Mouse (Mus musculus): ENCODE measurements around the gene Wdr37.
"Not testable (repeated sequence)": the region's sequence is repeated elsewhere in the genome, so short reads cannot be mapped to it uniquely, and the experiment has no call there.

Gene Wdr37

GRCm38 (mm10) chr13:8860861-8861260, 10.8 kb downstream of the Wdr37 start:
- H3K36me3 ChIP-seq (ENCODE audit: control insufficient read depth, insufficient read depth, low read length, poor library complexity, severe bottlenecking), result peaks cover 2% of the 10 kb centered on the region
- no peaks in the 10 kb centered on the region for H3K27me3 ChIP-seq (ENCODE audit: control insufficient read depth, insufficient read depth, low read length, poor library complexity, severe bottlenecking)
- no peak for DNase-seq (ENCODE audit: low read depth, low spot score)

GRCm38 (mm10) chr13:8858453-8858852, 13.3 kb downstream of the Wdr37 start:
- H3K27me3 ChIP-seq (ENCODE audit: control insufficient read depth, insufficient read depth, low read length, poor library complexity, severe bottlenecking), result no peaks in the 10 kb centered on the region; the same call in 1 of the 2 replicates
- peaks cover 12% of the 10 kb centered on the region for H3K36me3 ChIP-seq (ENCODE audit: control insufficient read depth, insufficient read depth, low read length, poor library complexity, severe bottlenecking)
- DNase-seq (ENCODE audit: low read depth, low spot score), result no peak

- no peak for DNase-seq (ENCODE audit: low read depth, low spot score)
- Histone ChIP-seq H3K36me3 (ENCODE audit: control insufficient read depth, insufficient read depth, low read length, poor library complexity, severe bottlenecking) (peaks cover 13% of the 10 kb centered on the region), H3K27me3 (ENCODE audit: control insufficient read depth, insufficient read depth, low read length, poor library complexity, severe bottlenecking) (no peaks in the 10 kb centered on the region; the same call in 1 of the 2 replicates)
Observed at GRCm38 (mm10) chr13:8854769-8855168, 16.9 kb downstream of the Wdr37 start.

- no peaks in the 10 kb centered on the region; the same call in 1 of the 2 replicates for H3K27me3 ChIP-seq (ENCODE audit: control insufficient read depth, insufficient read depth, low read length, poor library complexity, severe bottlenecking)
- DNase-seq (ENCODE audit: low read depth, low spot score), result no peak
- peaks cover 16% of the 10 kb centered on the region for H3K36me3 ChIP-seq (ENCODE audit: control insufficient read depth, insufficient read depth, low read length, poor library complexity, severe bottlenecking)
Observed at GRCm38 (mm10) chr13:8853424-8853823, 18.3 kb downstream of the Wdr37 start.

- Histone ChIP-seq H3K36me3 (ENCODE audit: control insufficient read depth, insufficient read depth, low read length, poor library complexity, severe bottlenecking) (peaks cover 16% of the 10 kb centered on the region), H3K27me3 (ENCODE audit: control insufficient read depth, insufficient read depth, low read length, poor library complexity, severe bottlenecking) (no peaks in the 10 kb centered on the region; the same call in 1 of the 2 replicates)
- no peak for DNase-seq (ENCODE audit: low read depth, low spot score)
Observed at GRCm38 (mm10) chr13:8849311-8849710, 22.4 kb downstream of the Wdr37 start.

- peaks cover 12% of the 10 kb centered on the region for H3K36me3 ChIP-seq (ENCODE audit: control insufficient read depth, insufficient read depth, low read length, poor library complexity, severe bottlenecking)
- no peaks in the 10 kb centered on the region for H3K27me3 ChIP-seq (ENCODE audit: control insufficient read depth, insufficient read depth, low read length, poor library complexity, severe bottlenecking)
- DNase-seq (ENCODE audit: low read depth, low spot score), result peak; percentile 52
Observed at GRCm38 (mm10) chr13:8847702-8848101, 24.0 kb downstream of the Wdr37 start.

- peak; percentile 8 for DNase-seq (ENCODE audit: low read depth, low spot score)
Observed at GRCm38 (mm10) chr13:8842273-8842672, 29.4 kb downstream of the Wdr37 start.

GRCm38 (mm10) chr13:8841846-8842245, 29.9 kb downstream of the Wdr37 start:
- not testable (repeated sequence) for H3K27me3 ChIP-seq (ENCODE audit: control insufficient read depth, insufficient read depth, low read length, poor library complexity, severe bottlenecking); DNase-seq (ENCODE audit: low read depth, low spot score)
- peaks cover 11% of the 10 kb centered on the region for H3K36me3 ChIP-seq (ENCODE audit: control insufficient read depth, insufficient read depth, low read length, poor library complexity, severe bottlenecking)

More at GRCm38 (mm10) chr13:8842273-8842672, 29.4 kb downstream of the Wdr37 start:
- Histone ChIP-seq H3K36me3 (ENCODE audit: control insufficient read depth, insufficient read depth, low read length, poor library complexity, severe bottlenecking) (peaks cover 13% of the 10 kb centered on the region), H3K27me3 (ENCODE audit: control insufficient read depth, insufficient read depth, low read length, poor library complexity, severe bottlenecking) (no peaks in the 10 kb centered on the region)

GRCm38 (mm10) chr13:8840941-8841340, 30.8 kb downstream of the Wdr37 start:
- Histone ChIP-seq H3K36me3 (ENCODE audit: control insufficient read depth, insufficient read depth, low read length, poor library complexity, severe bottlenecking) (peaks cover 18% of the 10 kb centered on the region), H3K27me3 (ENCODE audit: control insufficient read depth, insufficient read depth, low read length, poor library complexity, severe bottlenecking) (no peaks in the 10 kb centered on the region)
- no peak for DNase-seq (ENCODE audit: low read depth, low spot score)

GRCm38 (mm10) chr13:8839937-8840336, 31.8 kb downstream of the Wdr37 start:
- no peaks in the 10 kb centered on the region for H3K27me3 ChIP-seq (ENCODE audit: control insufficient read depth, insufficient read depth, low read length, poor library complexity, severe bottlenecking)
- DNase-seq (ENCODE audit: low read depth, low spot score), result no peak
- H3K36me3 ChIP-seq (ENCODE audit: control insufficient read depth, insufficient read depth, low read length, poor library complexity, severe bottlenecking), result peaks cover 19% of the 10 kb centered on the region

GRCm38 (mm10) chr13:8839111-8839510, 32.6 kb downstream of the Wdr37 start:
- no peak for DNase-seq (ENCODE audit: low read depth, low spot score)
- Histone ChIP-seq H3K27me3 (ENCODE audit: control insufficient read depth, insufficient read depth, low read length, poor library complexity, severe bottlenecking) (no peaks in the 10 kb centered on the region), H3K36me3 (ENCODE audit: control insufficient read depth, insufficient read depth, low read length, poor library complexity, severe bottlenecking) (peaks cover 21% of the 10 kb centered on the region)

- DNase-seq (ENCODE audit: low read depth, low spot score), result no peak
- H3K27me3 ChIP-seq (ENCODE audit: control insufficient read depth, insufficient read depth, low read length, poor library complexity, severe bottlenecking), result no peaks in the 10 kb centered on the region
Observed at GRCm38 (mm10) chr13:8838394-8838793, 33.3 kb downstream of the Wdr37 start.

GRCm38 (mm10) chr13:8834573-8834972, 37.1 kb downstream of the Wdr37 start:
- no peaks in the 10 kb centered on the region for H3K27me3 ChIP-seq (ENCODE audit: control insufficient read depth, insufficient read depth, low read length, poor library complexity, severe bottlenecking)
- no peak for DNase-seq (ENCODE audit: low read depth, low spot score)
- H3K36me3 ChIP-seq (ENCODE audit: control insufficient read depth, insufficient read depth, low read length, poor library complexity, severe bottlenecking), result peaks cover 13% of the 10 kb centered on the region; the same call in 1 of the 2 replicates

More at GRCm38 (mm10) chr13:8838394-8838793, 33.3 kb downstream of the Wdr37 start:
- peaks cover 19% of the 10 kb centered on the region for H3K36me3 ChIP-seq (ENCODE audit: control insufficient read depth, insufficient read depth, low read length, poor library complexity, severe bottlenecking)

GRCm38 (mm10) chr13:8831546-8832251, 40.0 kb downstream of the Wdr37 start:
- no peaks in the 10 kb centered on the region for H3K27me3 ChIP-seq (ENCODE audit: control insufficient read depth, insufficient read depth, low read length, poor library complexity, severe bottlenecking)
- peaks cover 13% of the 10 kb centered on the region; the same call in 1 of the 2 replicates for H3K36me3 ChIP-seq (ENCODE audit: control insufficient read depth, insufficient read depth, low read length, poor library complexity, severe bottlenecking)
- DNase-seq (ENCODE audit: low read depth, low spot score), result peak; percentile 19

GRCm38 (mm10) chr13:8830696-8831095, 41.0 kb downstream of the Wdr37 start:
- H3K36me3 ChIP-seq (ENCODE audit: control insufficient read depth, insufficient read depth, low read length, poor library complexity, severe bottlenecking), result peaks cover 7% of the 10 kb centered on the region; the same call in 1 of the 2 replicates
- no peak for DNase-seq (ENCODE audit: low read depth, low spot score)
- no peaks in the 10 kb centered on the region for H3K27me3 ChIP-seq (ENCODE audit: control insufficient read depth, insufficient read depth, low read length, poor library complexity, severe bottlenecking)

Measured in splenic B cell, adult 2 months (primary cell).